ENCODE assay signal across 8 mouse cellular contexts in the genomic region with DNA sequence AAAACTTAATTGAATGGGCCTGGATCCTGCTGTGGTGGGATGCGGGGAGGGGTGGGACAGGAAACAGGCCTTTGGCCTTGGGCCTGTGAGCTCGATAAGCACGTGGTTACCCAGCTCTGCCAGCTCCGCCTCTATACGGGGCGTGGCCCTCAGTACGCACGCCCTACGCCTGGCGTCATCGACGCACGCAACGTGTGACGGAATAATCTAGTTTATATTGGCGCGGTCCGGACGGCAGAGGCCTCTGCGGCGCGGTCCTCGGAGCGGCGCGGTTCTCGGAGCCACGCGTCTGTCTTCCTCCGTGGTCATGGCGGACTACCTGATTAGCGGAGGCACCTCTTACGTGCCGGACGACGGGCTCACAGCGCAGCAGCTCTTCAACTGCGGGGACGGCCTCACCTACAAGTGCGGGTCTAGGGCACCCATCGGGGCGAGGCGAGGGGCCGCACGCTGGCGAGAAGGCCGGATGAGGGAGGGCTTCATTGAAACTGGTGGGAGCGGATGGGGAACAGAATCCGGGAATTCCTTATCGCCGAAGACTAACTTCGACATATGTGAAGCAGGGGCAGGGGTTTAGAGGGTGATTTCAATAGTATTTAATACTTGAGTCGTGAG. TPM values are rescaled to one million over a fixed set of nuclear protein-coding genes. Genes with fewer than 3 reads are reported as not detected.
A peak's percentile ranks its signal among the peaks of the same experiment; 100 is the strongest.
DNase-seq lines count a peak whose midpoint lies in the region; ATAC-seq and TF ChIP-seq lines count a peak whose summit lies in the region.

A gene (plus strand): TSS at position 60 of the 615 bp plus-strand sequence.

- no peaks in the 10 kb centered on the region for H3K27me3 ChIP-seq in heart, embryonic 12.5 days (replicated peaks)
- H3K27me3 ChIP-seq in kidney, postnatal 0 days (ENCODE audit: insufficient read depth, low read length) = no peaks in the 10 kb centered on the region
- no peaks in the 10 kb centered on the region for H3K27me3 ChIP-seq in liver, embryonic 11.5 days (replicated peaks; ENCODE audit: control insufficient read depth, insufficient read depth, low read length)
- H3K27me3 ChIP-seq in stomach, embryonic 14.5 days (ENCODE audit: control insufficient read depth, insufficient read depth, low read length) = no peaks in the 10 kb centered on the region

- H3K9ac ChIP-seq in heart, embryonic 12.5 days = peak within 1 kb of the TSS; percentile 86
- H3K9ac ChIP-seq in kidney, postnatal 0 days (ENCODE audit: low read depth, low read length) = peak within 1 kb of the TSS; percentile 75
- H3K9ac ChIP-seq in liver, embryonic 11.5 days (ENCODE audit: low read depth, low read length) = peak within 1 kb of the TSS; percentile 87
- H3K9ac ChIP-seq in stomach, embryonic 14.5 days (replicated peaks; ENCODE audit: low read depth, low read length) = peak within 1 kb of the TSS; percentile 68

- peaks cover 10% of the 10 kb centered on the region for H3K4me1 ChIP-seq in heart, embryonic 12.5 days (replicated peaks)
- H3K4me1 ChIP-seq in kidney, postnatal 0 days (replicated peaks; ENCODE audit: insufficient read depth, low read length) = 0 out of 2 replicates have a peak, but pooled peaks cover 9% of the 10 kb centered on the region
- H3K4me1 ChIP-seq in liver, embryonic 11.5 days (replicated peaks; ENCODE audit: control insufficient read depth, insufficient read depth, low read length) = peaks cover 20% of the 10 kb centered on the region
- H3K4me1 ChIP-seq in stomach, embryonic 14.5 days (ENCODE audit: control insufficient read depth, insufficient read depth, low read length) = peaks cover 6% of the 10 kb centered on the region; the same call in 1 of the 2 replicates

- H3K4me2 ChIP-seq in heart, embryonic 12.5 days = peak within 1 kb of the TSS; percentile 92
- H3K4me2 ChIP-seq in kidney, postnatal 0 days (ENCODE audit: low read length) = peak within 1 kb of the TSS; percentile 69
- peak within 1 kb of the TSS; percentile 85 for H3K4me2 ChIP-seq in liver, embryonic 11.5 days
- peak within 1 kb of the TSS; percentile 81 for H3K4me2 ChIP-seq in stomach, embryonic 14.5 days (replicated peaks; ENCODE audit: low read depth, low read length)

- peak within 1 kb of the TSS; percentile 64 for H3K4me3 ChIP-seq in heart, embryonic 12.5 days
- peak within 1 kb of the TSS; percentile 49 for H3K4me3 ChIP-seq in kidney, postnatal 0 days (replicated peaks; ENCODE audit: low read depth, low read length)
- H3K4me3 ChIP-seq in liver, embryonic 11.5 days (ENCODE audit: low read depth, low read length) = peak within 1 kb of the TSS; percentile 80
- H3K4me3 ChIP-seq in stomach, embryonic 14.5 days (ENCODE audit: low read depth, low read length) = peak within 1 kb of the TSS; percentile 63

- DNase-seq in CD4-positive helper T cell, adult 2 months (ENCODE audit: low read depth, low spot score) = peak; percentile 99
- peak; percentile 87 for DNase-seq in brain, embryonic 18.5 days (ENCODE audit: low read depth, low spot score)
- DNase-seq in kidney, postnatal 0 days (ENCODE audit: low spot score) = peak; percentile 99
- peak; percentile 93 for DNase-seq in liver, embryonic 11.5 days (ENCODE audit: low spot score)
- peak; percentile 99 for DNase-seq in naive thymus-derived CD4-positive, alpha-beta T cell, adult 2 months (ENCODE audit: low read depth)

- no peak for TF ChIP-seq CTCF in kidney, postnatal 0 days (IDR thresholded peaks at IDR 0.05; ENCODE audit: low read depth)

- H3K27ac ChIP-seq in heart, embryonic 12.5 days (ENCODE audit: poor library complexity, severe bottlenecking) = peak within 1 kb of the TSS; percentile 68
- peak within 1 kb of the TSS; percentile 68 for H3K27ac ChIP-seq in kidney, postnatal 0 days
- H3K27ac ChIP-seq in liver, embryonic 11.5 days (ENCODE audit: low read depth, low read length) = peak within 1 kb of the TSS; percentile 70
- H3K27ac ChIP-seq in stomach, embryonic 14.5 days (ENCODE audit: low read length) = no peak within 1 kb of the TSS; the same call in 1 of the 2 replicates

- peaks cover 83% of the 10 kb centered on the region for H3K36me3 ChIP-seq in heart, embryonic 12.5 days
- peaks cover 44% of the 10 kb centered on the region for H3K36me3 ChIP-seq in kidney, postnatal 0 days (ENCODE audit: insufficient read depth, low read length)
- peaks cover 58% of the 10 kb centered on the region for H3K36me3 ChIP-seq in liver, embryonic 11.5 days (ENCODE audit: control insufficient read depth, insufficient read depth, low read length)
- H3K36me3 ChIP-seq in stomach, embryonic 14.5 days (ENCODE audit: control insufficient read depth, insufficient read depth, low read length) = peaks cover 58% of the 10 kb centered on the region

- H3K9me3 ChIP-seq in heart, embryonic 12.5 days (replicated peaks) = no peaks in the 10 kb centered on the region
- no peaks in the 10 kb centered on the region for H3K9me3 ChIP-seq in kidney, postnatal 0 days (replicated peaks; ENCODE audit: low read length)
- no peaks in the 10 kb centered on the region for H3K9me3 ChIP-seq in liver, embryonic 11.5 days (ENCODE audit: control insufficient read depth, low read length)
- no peaks in the 10 kb centered on the region for H3K9me3 ChIP-seq in stomach, embryonic 14.5 days (ENCODE audit: control insufficient read depth, low read depth, low read length)

- WGBS in heart, embryonic 12.5 days = under 1% methylated on average over 53 of the region's 53 CpGs
- WGBS in kidney, postnatal 0 days = under 1% methylated on average over 49 of the region's 53 CpGs
- under 1% methylated on average over 46 of the region's 53 CpGs for WGBS in liver, embryonic 11.5 days
- WGBS in stomach, embryonic 14.5 days = 0% methylated on average over 53 of the region's 53 CpGs

- peak; percentile 99 for ATAC-seq in erythroid progenitor cell, adult 5-6 weeks (replicated peaks; ENCODE audit: low FRiP score, poor library complexity, severe bottlenecking)
- peak; percentile 99 for ATAC-seq in heart, embryonic 12.5 days (ENCODE audit: insufficient number of reproducible peaks, low FRiP score)
- peak; percentile 98 for ATAC-seq in kidney, postnatal 0 days (replicated peaks; ENCODE audit: low FRiP score, low read depth)
- peak; percentile 97 for ATAC-seq in liver, embryonic 11.5 days (replicated peaks; ENCODE audit: low FRiP score)
- peak; percentile 99 for ATAC-seq in stomach, embryonic 14.5 days (ENCODE audit: insufficient number of reproducible peaks, insufficient read depth, low FRiP score, low read depth)

RNA-seq across cellular contexts. Expression of the gene that starts here (rescaled TPM):
- total RNA-seq in erythroid progenitor cell, adult 5-6 weeks (2015; ENCODE audit: low replicate concordance) = 28.8 and 75.0 TPM in 2 replicates
- total RNA-seq in erythroid progenitor cell, adult 5-6 weeks (2017; ENCODE audit: low replicate concordance) = 37.1 and 46.5 TPM in 2 replicates
- 105 and 115 TPM in 2 replicates for polyA plus RNA-seq in heart, embryonic 12.5 days (2016; fragmentation: Nextera tagmentation; extraction: Ambion mirVana)
- 118 and 132 TPM in 2 replicates for polyA plus RNA-seq in kidney, postnatal 0 days (2015; fragmentation: Nextera tagmentation; extraction: Ambion mirVana)
- 285 and 298 TPM in 2 replicates for polyA plus RNA-seq in liver, embryonic 11.5 days (2014; fragmentation: Nextera tagmentation; extraction: Ambion mirVana)
- polyA plus RNA-seq in stomach, embryonic 14.5 days (2014; fragmentation: Nextera tagmentation; extraction: Ambion mirVana) = 193 and 198 TPM in 2 replicates
